Mouse (Mus musculus): ENCODE measurements at regions not wholly inside any gene's neighbourhood (a gene's known extent, or its start where the extent isn't known, plus 50 kb on each side); places are given as distances from the start of the nearest gene placed in this dataset.

GRCm38 (mm10) chr3:23592506-23593141 is 1516.2 kb downstream of the Tbl1xr1 start:
- no peak for TF ChIP-seq CTCF (IDR thresholded peaks at IDR 0.05)
- no peak for TF ChIP-seq EP300 (IDR thresholded peaks at IDR 0.05)

Data from lung, postnatal 0 days (tissue).